Mouse (Mus musculus): ENCODE data around the gene Hcfc2. TPM values are rescaled to one million over a fixed set of nuclear protein-coding genes. Genes with fewer than 3 reads are reported as not detected.

Hcfc2 gene
- polyA plus RNA-seq, 1 experiment, result 5.0 TPM

GRCm38 (mm10) chr10:82777075-82777474 is 81.1 kb downstream of the Hcfc2 start:
- H3K4me3 ChIP-seq (ENCODE audit: extremely low read depth, insufficient read depth, insufficient read length), result no peak overlapping the region
- no peak overlapping the region for H3K27ac ChIP-seq (ENCODE audit: insufficient read depth, low read length)
- H3K36me3 ChIP-seq (ENCODE audit: control insufficient read depth, insufficient read depth, low read length), result no peaks in the 10 kb centered on the region
- peaks cover 7% of the 10 kb centered on the region for H3K4me1 ChIP-seq (ENCODE audit: control insufficient read depth, insufficient read depth, insufficient read length)
- TF ChIP-seq CTCF (IDR thresholded peaks at IDR 0.05; ENCODE audit: extremely low read depth, insufficient read depth, insufficient read length, insufficient replicate concordance), result no peak
- no peak for DNase-seq (ENCODE audit: low read depth in 1 of 2, low spot score in 2 of 2)
- H3K27me3 ChIP-seq (ENCODE audit: control insufficient read depth, insufficient read depth, low read length), result no peaks in the 10 kb centered on the region
- 47% methylated on average over 2 of the region's 2 CpGs for WGBS

GRCm38 (mm10) chr10:82777886-82778285 is 81.9 kb downstream of the Hcfc2 start:
- WGBS, result 44% methylated on average over 13 of the region's 13 CpGs
- H3K27me3 ChIP-seq (ENCODE audit: control insufficient read depth, insufficient read depth, low read length), result no peaks in the 10 kb centered on the region
- H3K4me1 ChIP-seq (ENCODE audit: control insufficient read depth, insufficient read depth, insufficient read length), result peaks cover 7% of the 10 kb centered on the region
- H3K4me3 ChIP-seq (ENCODE audit: extremely low read depth, insufficient read depth, insufficient read length), result no peak overlapping the region
- no peaks in the 10 kb centered on the region for H3K36me3 ChIP-seq (ENCODE audit: control insufficient read depth, insufficient read depth, low read length)
- H3K27ac ChIP-seq (ENCODE audit: insufficient read depth, low read length), result no peak overlapping the region
- no peak for DNase-seq (ENCODE audit: low read depth in 1 of 2, low spot score in 2 of 2)
- no peak for TF ChIP-seq POLR2A (IDR thresholded peaks at IDR 0.05; ENCODE audit: low read depth, low read length)
- no peak for TF ChIP-seq CTCF (IDR thresholded peaks at IDR 0.05; ENCODE audit: extremely low read depth, insufficient read depth, insufficient read length, insufficient replicate concordance)

DNA sequence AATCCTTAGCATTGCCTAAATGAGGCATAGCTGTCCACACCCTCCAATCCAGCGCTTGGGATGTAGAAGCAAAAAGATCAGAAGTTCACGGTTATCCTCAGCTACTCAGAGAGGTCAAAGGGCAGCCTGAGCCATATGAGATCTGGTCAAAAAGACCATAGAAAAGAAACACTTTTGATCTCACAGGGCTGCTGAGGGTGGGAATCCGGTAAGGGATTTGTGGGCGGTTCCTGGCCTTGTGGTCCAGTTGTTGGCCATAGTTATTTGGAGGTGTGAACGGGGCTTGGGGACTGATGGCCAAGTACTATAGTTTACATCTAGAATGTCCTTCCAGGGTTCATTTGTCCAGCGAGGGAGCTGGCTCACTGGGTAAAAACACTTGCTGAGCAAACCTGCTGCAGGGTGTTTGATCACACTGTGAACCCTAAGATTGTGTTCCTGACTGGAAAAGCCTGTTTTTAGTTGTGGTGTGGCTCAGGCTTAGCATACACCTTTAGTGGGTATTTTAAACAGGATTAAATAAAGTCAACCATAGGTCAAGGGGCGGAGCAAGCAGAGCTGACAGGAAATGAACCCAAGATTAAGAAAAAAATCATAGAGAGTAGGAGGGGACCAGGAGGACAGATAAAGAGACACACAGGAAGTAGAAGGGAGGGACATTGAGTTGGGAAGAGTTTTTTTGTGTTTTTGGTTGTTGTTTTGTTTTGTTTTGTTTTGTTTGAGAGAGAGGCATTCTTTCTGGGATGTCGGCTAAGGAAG is 83.0 kb downstream of the Hcfc2 start:
- H3K27ac ChIP-seq (ENCODE audit: insufficient read depth, low read length), result no peak overlapping the region
- no peaks in the 10 kb centered on the region for H3K36me3 ChIP-seq (ENCODE audit: control insufficient read depth, insufficient read depth, low read length)
- peaks cover 7% of the 10 kb centered on the region for H3K4me1 ChIP-seq (ENCODE audit: control insufficient read depth, insufficient read depth, insufficient read length)
- no peaks in the 10 kb centered on the region for H3K27me3 ChIP-seq (ENCODE audit: control insufficient read depth, insufficient read depth, low read length)
- DNase-seq (ENCODE audit: low read depth in 1 of 2, low spot score in 2 of 2), result no peak
- WGBS, result 92% methylated on average over 8 of the region's 8 CpGs
- H3K4me3 ChIP-seq (ENCODE audit: extremely low read depth, insufficient read depth, insufficient read length), result no peak overlapping the region
- TF ChIP-seq POLR2A (IDR thresholded peaks at IDR 0.05; ENCODE audit: low read depth, low read length) (no peak), CTCF (IDR thresholded peaks at IDR 0.05; ENCODE audit: extremely low read depth, insufficient read depth, insufficient read length, insufficient replicate concordance) (no peak)

DNA sequence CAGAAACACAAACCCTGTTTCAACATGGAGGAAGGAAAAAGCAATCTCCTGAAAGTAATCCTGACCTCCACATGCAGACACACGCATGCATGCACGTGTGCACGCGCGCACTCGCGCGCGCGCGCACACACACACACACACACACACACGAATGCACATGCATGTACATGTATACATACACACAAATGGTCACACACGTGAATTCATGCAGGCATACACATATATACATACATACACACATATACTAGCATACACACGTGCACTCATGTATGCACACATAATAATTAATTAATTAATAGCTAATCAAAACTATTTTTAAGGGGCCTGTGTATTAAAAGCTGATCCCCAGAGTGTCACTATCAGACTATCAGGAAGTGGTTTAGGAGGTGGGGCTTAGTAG is 83.9 kb downstream of the Hcfc2 start:
- WGBS, result 98% methylated on average over 14 of the region's 14 CpGs
- no peak for DNase-seq (ENCODE audit: low read depth in 1 of 2, low spot score in 2 of 2)
- no peak overlapping the region for H3K27ac ChIP-seq (ENCODE audit: insufficient read depth, low read length)
- no peaks in the 10 kb centered on the region for H3K27me3 ChIP-seq (ENCODE audit: control insufficient read depth, insufficient read depth, low read length)
- TF ChIP-seq CTCF (IDR thresholded peaks at IDR 0.05; ENCODE audit: extremely low read depth, insufficient read depth, insufficient read length, insufficient replicate concordance), result no peak
- TF ChIP-seq POLR2A (IDR thresholded peaks at IDR 0.05; ENCODE audit: low read depth, low read length), result no peak
- H3K36me3 ChIP-seq (ENCODE audit: control insufficient read depth, insufficient read depth, low read length), result no peaks in the 10 kb centered on the region
- no peak overlapping the region for H3K4me3 ChIP-seq (ENCODE audit: extremely low read depth, insufficient read depth, insufficient read length)
- H3K4me1 ChIP-seq (ENCODE audit: control insufficient read depth, insufficient read depth, insufficient read length), result peaks cover 7% of the 10 kb centered on the region

GRCm38 (mm10) chr10:82780322-82780721 is 84.4 kb downstream of the Hcfc2 start:
- peak; percentile 11 to 19 for DNase-seq (ENCODE audit: low read depth in 1 of 2, low spot score in 2 of 2)
- Histone ChIP-seq H3K36me3 (ENCODE audit: control insufficient read depth, insufficient read depth, low read length) (no peaks in the 10 kb centered on the region), H3K4me3 (ENCODE audit: extremely low read depth, insufficient read depth, insufficient read length) (no peak overlapping the region), H3K4me1 (ENCODE audit: control insufficient read depth, insufficient read depth, insufficient read length) (peaks cover 7% of the 10 kb centered on the region), H3K27ac (ENCODE audit: insufficient read depth, low read length) (no peak overlapping the region), H3K27me3 (ENCODE audit: control insufficient read depth, insufficient read depth, low read length) (no peaks in the 10 kb centered on the region)
- WGBS, result 40% methylated on average over 3 of the region's 3 CpGs
- TF ChIP-seq CTCF (IDR thresholded peaks at IDR 0.05; ENCODE audit: extremely low read depth, insufficient read depth, insufficient read length, insufficient replicate concordance), result no peak
- no peak for TF ChIP-seq POLR2A (IDR thresholded peaks at IDR 0.05; ENCODE audit: low read depth, low read length)

DNA sequence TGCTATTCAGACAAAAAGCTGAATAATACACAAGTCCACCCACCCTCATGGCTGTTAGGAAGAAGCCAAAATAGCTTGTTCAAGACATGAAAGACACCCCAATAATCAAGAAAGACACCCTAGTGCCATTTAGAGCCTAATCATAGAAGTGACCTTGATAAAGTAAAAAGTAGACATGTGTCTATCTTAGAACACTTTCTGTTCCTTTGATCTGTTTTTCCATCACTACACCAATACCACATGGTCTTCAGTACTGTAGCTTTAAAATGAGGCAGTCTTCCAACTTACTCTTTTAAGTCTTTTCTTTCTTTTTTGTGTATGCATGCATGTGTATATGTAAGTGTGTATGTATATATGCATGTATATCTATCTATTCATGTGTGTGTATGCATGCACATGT is 84.9 kb downstream of the Hcfc2 start:
- peaks cover 7% of the 10 kb centered on the region for H3K4me1 ChIP-seq (ENCODE audit: control insufficient read depth, insufficient read depth, insufficient read length)
- H3K27me3 ChIP-seq (ENCODE audit: control insufficient read depth, insufficient read depth, low read length), result no peaks in the 10 kb centered on the region
- no peak for TF ChIP-seq CTCF (IDR thresholded peaks at IDR 0.05; ENCODE audit: extremely low read depth, insufficient read depth, insufficient read length, insufficient replicate concordance)
- TF ChIP-seq POLR2A (IDR thresholded peaks at IDR 0.05; ENCODE audit: low read depth, low read length), result no peak
- DNase-seq (ENCODE audit: low read depth in 1 of 2, low spot score in 2 of 2), result no peak
- no peaks in the 10 kb centered on the region for H3K36me3 ChIP-seq (ENCODE audit: control insufficient read depth, insufficient read depth, low read length)
- H3K4me3 ChIP-seq (ENCODE audit: extremely low read depth, insufficient read depth, insufficient read length), result no peak overlapping the region
- H3K27ac ChIP-seq (ENCODE audit: insufficient read depth, low read length), result no peak overlapping the region

DNA sequence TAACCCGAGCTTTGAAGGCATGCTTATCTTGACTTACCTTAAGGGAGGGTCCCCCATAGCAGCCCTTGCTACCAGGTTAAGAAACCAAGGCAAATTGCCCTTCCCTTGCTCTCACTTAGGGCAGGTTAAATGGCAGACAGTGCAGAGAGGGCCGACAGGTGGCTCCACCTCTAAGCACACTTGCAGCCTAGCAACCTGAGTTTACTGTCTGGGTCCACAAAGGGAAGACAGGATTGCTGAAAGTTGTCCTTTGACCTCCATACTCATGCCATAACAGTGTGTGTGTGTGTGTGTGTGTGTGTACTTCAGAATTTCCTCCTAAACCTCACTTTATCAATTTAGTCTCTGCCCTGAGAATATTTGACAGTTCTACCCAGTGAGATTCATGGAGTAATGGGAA is 86.5 kb downstream of the Hcfc2 start:
- DNase-seq (ENCODE audit: low read depth in 1 of 2, low spot score in 2 of 2), result no peak
- no peaks in the 10 kb centered on the region for H3K36me3 ChIP-seq (ENCODE audit: control insufficient read depth, insufficient read depth, low read length)
- no peaks in the 10 kb centered on the region for H3K27me3 ChIP-seq (ENCODE audit: control insufficient read depth, insufficient read depth, low read length)
- peaks cover 7% of the 10 kb centered on the region for H3K4me1 ChIP-seq (ENCODE audit: control insufficient read depth, insufficient read depth, insufficient read length)
- H3K4me3 ChIP-seq (ENCODE audit: extremely low read depth, insufficient read depth, insufficient read length), result no peak overlapping the region
- H3K27ac ChIP-seq (ENCODE audit: insufficient read depth, low read length), result no peak overlapping the region
- TF ChIP-seq POLR2A (IDR thresholded peaks at IDR 0.05; ENCODE audit: low read depth, low read length) (no peak), CTCF (IDR thresholded peaks at IDR 0.05; ENCODE audit: extremely low read depth, insufficient read depth, insufficient read length, insufficient replicate concordance) (no peak)
- 64% methylated on average over 2 of the region's 2 CpGs for WGBS
